Mouse (Mus musculus): ENCODE results near the gene Cars. TPM values are rescaled to one million over a fixed set of nuclear protein-coding genes. Genes with fewer than 3 reads are reported as not detected.

The Cars gene
- polyA plus RNA-seq, 1 experiment from 2014 or later, result 24.3 TPM

GRCm38 (mm10) chr7:143605321-143605720, 5.4 kb upstream of the Cars start:
- H3K9me3 ChIP-seq (ENCODE audit: control insufficient read depth, low read length), result no peaks in the 10 kb centered on the region
- H3K36me3 ChIP-seq (ENCODE audit: control insufficient read depth, insufficient read depth, low read length), result no peaks in the 10 kb centered on the region
- ATAC-seq (ENCODE audit: insufficient number of reproducible peaks, insufficient read depth, low FRiP score, low read depth), result no peak
- no peak overlapping the region for H3K9ac ChIP-seq (ENCODE audit: low read length)
- no peak overlapping the region for H3K27ac ChIP-seq (replicated peaks in 1 of 2; ENCODE audit: control insufficient read depth in 1 of 2, insufficient read depth in 1 of 2, low read depth in 2 of 2, low read length in 2 of 2)
- 56% methylated on average over 3 of the region's 3 CpGs for WGBS
- no peaks in the 10 kb centered on the region for H3K27me3 ChIP-seq (ENCODE audit: control insufficient read depth, insufficient read depth, low read length)
- no peak overlapping the region for H3K4me3 ChIP-seq (ENCODE audit: control insufficient read depth in 1 of 2, insufficient read depth in 1 of 2, low read depth in 1 of 2, low read length in 2 of 2)
- H3K4me2 ChIP-seq (ENCODE audit: low read length), result no peak overlapping the region
- H3K4me1 ChIP-seq (ENCODE audit: control insufficient read depth in 2 of 2, insufficient read depth in 2 of 2, low read length in 2 of 2), result peaks cover 0 to 2% of the 10 kb centered on the region in 2 experiments; a peak in 1 of 4 replicates

GRCm38 (mm10) chr7:143604889-143605288, 5.0 kb upstream of the Cars start:
- H3K4me2 ChIP-seq (ENCODE audit: low read length), result no peak overlapping the region
- no peak overlapping the region for H3K27ac ChIP-seq (replicated peaks in 1 of 2; ENCODE audit: control insufficient read depth in 1 of 2, insufficient read depth in 1 of 2, low read depth in 2 of 2, low read length in 2 of 2)
- WGBS, result 47% methylated on average over 2 of the region's 2 CpGs
- no peak overlapping the region for H3K4me3 ChIP-seq (ENCODE audit: control insufficient read depth in 1 of 2, insufficient read depth in 1 of 2, low read depth in 1 of 2, low read length in 2 of 2)
- peaks cover 0 to 3% of the 10 kb centered on the region in 2 experiments; a peak in 1 of 4 replicates for H3K4me1 ChIP-seq (ENCODE audit: control insufficient read depth in 2 of 2, insufficient read depth in 2 of 2, low read length in 2 of 2)
- H3K9me3 ChIP-seq (ENCODE audit: control insufficient read depth, low read length), result no peaks in the 10 kb centered on the region
- H3K9ac ChIP-seq (ENCODE audit: low read length), result no peak overlapping the region
- no peaks in the 10 kb centered on the region for H3K36me3 ChIP-seq (ENCODE audit: control insufficient read depth, insufficient read depth, low read length)
- ATAC-seq (ENCODE audit: insufficient number of reproducible peaks, insufficient read depth, low FRiP score, low read depth), result no peak
- no peaks in the 10 kb centered on the region for H3K27me3 ChIP-seq (ENCODE audit: control insufficient read depth, insufficient read depth, low read length)

- Histone ChIP-seq H3K4me1 (ENCODE audit: control insufficient read depth in 2 of 2, insufficient read depth in 2 of 2, low read length in 2 of 2) (peaks cover 2 to 11% of the 10 kb centered on the region in 2 experiments; a peak in 3 of 4 replicates), H3K9me3 (ENCODE audit: control insufficient read depth, low read length) (no peaks in the 10 kb centered on the region), H3K36me3 (ENCODE audit: control insufficient read depth, insufficient read depth, low read length) (no peaks in the 10 kb centered on the region), H3K27me3 (ENCODE audit: control insufficient read depth, insufficient read depth, low read length) (no peaks in the 10 kb centered on the region), H3K9ac (ENCODE audit: low read length) (no peak overlapping the region), H3K4me3 (ENCODE audit: control insufficient read depth in 1 of 2, insufficient read depth in 1 of 2, low read depth in 1 of 2, low read length in 2 of 2) (no peak overlapping the region), H3K4me2 (ENCODE audit: low read length) (no peak overlapping the region), H3K27ac (replicated peaks in 1 of 2; ENCODE audit: control insufficient read depth in 1 of 2, insufficient read depth in 1 of 2, low read depth in 2 of 2, low read length in 2 of 2) (no peak overlapping the region)
- 72% methylated on average over 2 of the region's 2 CpGs for WGBS
- no peak for ATAC-seq (ENCODE audit: insufficient number of reproducible peaks, insufficient read depth, low FRiP score, low read depth)
These were observed 1.8 kb upstream of the Cars start for GRCm38 (mm10) chr7:143601705-143602104.

- peak overlapping the region; percentile 88 for H3K4me2 ChIP-seq (ENCODE audit: low read length)
- H3K9ac ChIP-seq (ENCODE audit: low read length), result peak overlapping the region; percentile 84
- no peaks in the 10 kb centered on the region for H3K27me3 ChIP-seq (ENCODE audit: control insufficient read depth, insufficient read depth, low read length)
- H3K36me3 ChIP-seq (ENCODE audit: control insufficient read depth, insufficient read depth, low read length), result 0 out of 2 replicates have a peak, but pooled peaks cover 4% of the 10 kb centered on the region
- H3K4me1 ChIP-seq (ENCODE audit: control insufficient read depth in 2 of 2, insufficient read depth in 2 of 2, low read length in 2 of 2), result peaks cover 3 to 13% of the 10 kb centered on the region in 2 experiments
- ATAC-seq (ENCODE audit: insufficient number of reproducible peaks, insufficient read depth, low FRiP score, low read depth), result no peak
- H3K4me3 ChIP-seq (ENCODE audit: control insufficient read depth in 1 of 2, insufficient read depth in 1 of 2, low read depth in 1 of 2, low read length in 2 of 2), result peak overlapping the region; percentile 59 to 82
- no peak overlapping the region for H3K27ac ChIP-seq (replicated peaks in 1 of 2; ENCODE audit: control insufficient read depth in 1 of 2, insufficient read depth in 1 of 2, low read depth in 2 of 2, low read length in 2 of 2)
- H3K9me3 ChIP-seq (ENCODE audit: control insufficient read depth, low read length), result no peaks in the 10 kb centered on the region
- 9% methylated on average over 15 of the region's 15 CpGs for WGBS
These were observed 396 bp upstream of the Cars start for GRCm38 (mm10) chr7:143600231-143600740.

GRCm38 (mm10) chr7:143594865-143595264, 5.0 kb downstream of the Cars start:
- Histone ChIP-seq H3K27me3 (ENCODE audit: control insufficient read depth, insufficient read depth, low read length) (no peaks in the 10 kb centered on the region), H3K27ac (replicated peaks in 1 of 2; ENCODE audit: control insufficient read depth in 1 of 2, insufficient read depth in 1 of 2, low read depth in 2 of 2, low read length in 2 of 2) (no peak overlapping the region), H3K4me3 (ENCODE audit: control insufficient read depth in 1 of 2, insufficient read depth in 1 of 2, low read depth in 1 of 2, low read length in 2 of 2) (no peak overlapping the region), H3K4me1 (ENCODE audit: control insufficient read depth in 2 of 2, insufficient read depth in 2 of 2, low read length in 2 of 2) (peaks cover 10 to 19% of the 10 kb centered on the region in 2 experiments), H3K36me3 (ENCODE audit: control insufficient read depth, insufficient read depth, low read length) (peaks cover 23% of the 10 kb centered on the region; the same call in 1 of the 2 replicates), H3K9me3 (ENCODE audit: control insufficient read depth, low read length) (no peaks in the 10 kb centered on the region), H3K4me2 (ENCODE audit: low read length) (no peak overlapping the region), H3K9ac (ENCODE audit: low read length) (no peak overlapping the region)
- 48% methylated on average over 5 of the region's 5 CpGs for WGBS
- ATAC-seq (ENCODE audit: insufficient number of reproducible peaks, insufficient read depth, low FRiP score, low read depth), result no peak

- 92% methylated on average over 10 of the region's 10 CpGs for WGBS
These were observed 7.6 kb downstream of the Cars start for GRCm38 (mm10) chr7:143592255-143592654.

GRCm38 (mm10) chr7:143588006-143588405, 11.9 kb downstream of the Cars start:
- no peak overlapping the region for H3K4me2 ChIP-seq (ENCODE audit: low read length)
- H3K9me3 ChIP-seq (ENCODE audit: control insufficient read depth, low read length), result no peaks in the 10 kb centered on the region
- 77% methylated on average over 4 of the region's 4 CpGs for WGBS
- H3K27me3 ChIP-seq (ENCODE audit: control insufficient read depth, insufficient read depth, low read length), result no peaks in the 10 kb centered on the region
- H3K4me1 ChIP-seq (ENCODE audit: control insufficient read depth in 2 of 2, insufficient read depth in 2 of 2, low read length in 2 of 2), result no peaks in the 10 kb centered on the region
- no peak overlapping the region for H3K9ac ChIP-seq (ENCODE audit: low read length)
- H3K36me3 ChIP-seq (ENCODE audit: control insufficient read depth, insufficient read depth, low read length), result peaks cover 81% of the 10 kb centered on the region
- no peak overlapping the region for H3K4me3 ChIP-seq (ENCODE audit: control insufficient read depth in 1 of 2, insufficient read depth in 1 of 2, low read depth in 1 of 2, low read length in 2 of 2)
- no peak for ATAC-seq (ENCODE audit: insufficient number of reproducible peaks, insufficient read depth, low FRiP score, low read depth)
- no peak overlapping the region for H3K27ac ChIP-seq (replicated peaks in 1 of 2; ENCODE audit: control insufficient read depth in 1 of 2, insufficient read depth in 1 of 2, low read depth in 2 of 2, low read length in 2 of 2)

More at GRCm38 (mm10) chr7:143592255-143592654, 7.6 kb downstream of the Cars start:
- Histone ChIP-seq H3K4me3 (ENCODE audit: control insufficient read depth in 1 of 2, insufficient read depth in 1 of 2, low read depth in 1 of 2, low read length in 2 of 2) (no peak overlapping the region), H3K27me3 (ENCODE audit: control insufficient read depth, insufficient read depth, low read length) (no peaks in the 10 kb centered on the region), H3K36me3 (ENCODE audit: control insufficient read depth, insufficient read depth, low read length) (peaks cover 48% of the 10 kb centered on the region), H3K9me3 (ENCODE audit: control insufficient read depth, low read length) (no peaks in the 10 kb centered on the region), H3K27ac (replicated peaks in 1 of 2; ENCODE audit: control insufficient read depth in 1 of 2, insufficient read depth in 1 of 2, low read depth in 2 of 2, low read length in 2 of 2) (no peak overlapping the region), H3K9ac (ENCODE audit: low read length) (no peak overlapping the region), H3K4me2 (ENCODE audit: low read length) (no peak overlapping the region), H3K4me1 (ENCODE audit: control insufficient read depth in 2 of 2, insufficient read depth in 2 of 2, low read length in 2 of 2) (peaks cover 9 to 11% of the 10 kb centered on the region in 2 experiments)
- ATAC-seq (ENCODE audit: insufficient number of reproducible peaks, insufficient read depth, low FRiP score, low read depth), result no peak

GRCm38 (mm10) chr7:143587586-143587985, 12.3 kb downstream of the Cars start:
- no peak overlapping the region for H3K4me2 ChIP-seq (ENCODE audit: low read length)
- H3K36me3 ChIP-seq (ENCODE audit: control insufficient read depth, insufficient read depth, low read length), result peaks cover 82% of the 10 kb centered on the region
- no peak for ATAC-seq (ENCODE audit: insufficient number of reproducible peaks, insufficient read depth, low FRiP score, low read depth)
- H3K4me3 ChIP-seq (ENCODE audit: control insufficient read depth in 1 of 2, insufficient read depth in 1 of 2, low read depth in 1 of 2, low read length in 2 of 2), result no peak overlapping the region
- WGBS, result 85% methylated on average over 5 of the region's 5 CpGs
- H3K9ac ChIP-seq (ENCODE audit: low read length), result no peak overlapping the region
- no peak overlapping the region for H3K27ac ChIP-seq (replicated peaks in 1 of 2; ENCODE audit: control insufficient read depth in 1 of 2, insufficient read depth in 1 of 2, low read depth in 2 of 2, low read length in 2 of 2)
- H3K9me3 ChIP-seq (ENCODE audit: control insufficient read depth, low read length), result no peaks in the 10 kb centered on the region
- no peaks in the 10 kb centered on the region for H3K27me3 ChIP-seq (ENCODE audit: control insufficient read depth, insufficient read depth, low read length)
- no peaks in the 10 kb centered on the region for H3K4me1 ChIP-seq (ENCODE audit: control insufficient read depth in 2 of 2, insufficient read depth in 2 of 2, low read length in 2 of 2)
